Mouse (Mus musculus) forebrain, embryonic 10.5 days (tissue): ENCODE measurements around the gene Kat5. TPM values are rescaled to one million over a fixed set of nuclear protein-coding genes. Genes with fewer than 3 reads are reported as not detected.

Source experiments
- DNase-seq: peaks from one replicate; pipeline ENCODE4 v3.0.0-alpha.2; 2017; ENCODE audit warnings: low spot score; ENCODE audit errors: extremely low spot score
- H3K27ac ChIP-seq: fragments of 300-500 bp; sonication (generic); 2 replicates; pipeline ENCODE4 v1.5.1; 2016; ENCODE audit warnings: mild to moderate bottlenecking
- H3K27me3 ChIP-seq: fragments of 300-500 bp; sonication (generic); 2 replicates; pipeline ENCODE4 v1.6.1; 2016; ENCODE audit warnings: mild to moderate bottlenecking; ENCODE audit not compliant: poor library complexity, severe bottlenecking
- H3K36me3 ChIP-seq: fragments of 300-500 bp; sonication (generic); replicated peaks from 2 replicates; pipeline ENCODE4 v1.6.1; 2016; ENCODE audit warnings: mild to moderate bottlenecking, moderate library complexity
- H3K4me1 ChIP-seq: fragments of 300-500 bp; sonication (generic); 2 replicates; pipeline ENCODE4 v1.6.1; 2016
- H3K4me3 ChIP-seq: fragments of 300-500 bp; sonication (generic); 2 replicates; pipeline ENCODE4 v1.5.1; 2016; ENCODE audit warnings: mild to moderate bottlenecking, moderate library complexity
- H3K9me3 ChIP-seq: fragments of 300-500 bp; sonication (generic); 2 replicates; pipeline ENCODE4 v1.6.1; 2016; ENCODE audit warnings: mild to moderate bottlenecking, moderate library complexity
- WGBS: fragments of 180-500 bp; shearing (Covaris S2); methylation state at CpG from one replicate; pipeline ENCODE4 v1.1.7; 2016; 5-methylcytosine and 5-hydroxymethylcytosine counted together
- polyA plus RNA-seq: library from polyadenylated mRNA; unstranded; fragments of >200 nt; fragmentation: Nextera tagmentation; extraction: Ambion mirVana; gene quantifications from 2 replicates; pipeline ENCODE4 v1.2.1, GENCODE M21; 2016

Gene Kat5
- polyA plus RNA-seq, 1 experiment from 2014 or later: 67.9 TPM

DNA sequence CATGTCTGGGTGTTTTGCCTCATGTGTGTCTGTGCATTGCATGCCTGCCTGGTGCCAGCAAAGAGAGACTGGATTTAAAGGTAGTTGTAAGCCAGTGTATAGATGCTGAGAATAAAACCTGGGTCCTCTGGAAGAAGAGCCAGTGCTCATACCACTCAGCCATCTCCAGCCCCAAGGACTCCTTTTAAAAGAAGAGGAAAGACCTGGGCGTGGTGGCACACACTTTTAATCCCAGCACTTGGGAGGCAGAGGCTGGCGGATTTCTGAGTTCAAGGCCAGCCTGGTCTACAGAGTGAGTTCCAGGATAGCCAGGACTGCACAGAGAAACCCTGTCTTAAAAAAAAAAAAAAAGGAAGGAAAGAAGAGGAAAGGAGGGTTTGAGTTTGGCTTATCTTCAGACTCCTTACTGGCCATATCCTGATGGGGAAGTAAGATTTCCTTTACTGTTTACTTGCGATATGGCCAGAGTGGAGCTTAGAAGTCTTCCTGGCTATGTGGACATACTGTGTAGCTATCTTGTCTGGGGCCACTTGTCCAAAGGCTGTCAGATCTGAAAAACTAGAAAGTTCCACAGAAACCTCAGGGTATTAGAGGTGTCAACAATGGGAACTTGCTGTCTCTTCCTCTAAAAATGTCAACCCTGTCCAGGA is 2.9 kb upstream of the Kat5 start:
- H3K27ac ChIP-seq: no peak overlapping the region
- no peak overlapping the region for H3K4me3 ChIP-seq
- peaks cover 12% of the 10 kb centered on the region for H3K36me3 ChIP-seq
- no peaks in the 10 kb centered on the region for H3K9me3 ChIP-seq
- H3K27me3 ChIP-seq: no peaks in the 10 kb centered on the region
- 74% methylated on average over 3 of the region's 3 CpGs for WGBS
- peaks cover 28% of the 10 kb centered on the region for H3K4me1 ChIP-seq
- no peak for DNase-seq

DNA sequence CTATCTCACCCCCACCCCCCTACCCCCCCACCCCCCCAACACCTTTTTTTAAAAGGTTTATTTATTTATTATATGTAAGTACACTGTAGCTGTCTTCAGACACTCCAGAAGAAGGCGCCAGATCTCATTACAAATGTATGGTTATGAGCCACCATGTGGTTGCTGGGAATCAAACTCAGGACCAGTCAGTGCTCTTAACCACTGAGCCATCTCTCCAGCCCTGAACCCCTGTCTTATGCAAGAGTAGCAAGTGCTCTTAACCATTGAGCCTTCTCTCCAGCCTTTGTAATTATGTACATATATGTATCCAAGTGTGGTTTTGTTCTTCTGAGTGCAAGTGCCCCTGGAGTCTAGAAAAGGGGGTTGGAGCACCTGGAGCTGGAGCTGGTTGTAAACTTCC is 1.9 kb upstream of the Kat5 start:
- Histone ChIP-seq H3K27me3 (no peaks in the 10 kb centered on the region), H3K36me3 (peaks cover 21% of the 10 kb centered on the region), H3K4me1 (peaks cover 28% of the 10 kb centered on the region), H3K9me3 (no peaks in the 10 kb centered on the region), H3K27ac (no peak overlapping the region), H3K4me3 (no peak overlapping the region)
- WGBS: 91% methylated on average over 1 of the region's 1 CpGs
- no peak for DNase-seq

DNA sequence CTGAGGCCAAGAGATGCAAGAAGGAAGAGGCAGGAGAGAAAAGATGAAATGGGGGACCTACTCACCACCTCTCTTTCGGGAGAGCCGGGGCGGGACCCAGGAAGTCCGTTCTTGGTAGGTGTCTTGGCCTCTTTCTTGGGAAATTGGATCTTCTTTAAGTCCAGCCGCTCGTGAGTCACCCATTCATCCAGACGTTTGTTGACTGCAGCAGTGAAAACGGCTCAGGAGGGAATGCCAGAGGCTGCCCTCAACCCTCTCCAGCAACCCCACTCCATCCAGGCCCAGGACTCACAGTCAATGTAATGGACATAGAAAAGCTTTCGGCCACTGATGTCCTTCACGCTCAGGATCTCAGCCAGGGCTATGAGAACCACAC is 878 bp downstream of the Kat5 start:
- H3K9me3 ChIP-seq: no peaks in the 10 kb centered on the region
- peak overlapping the region; percentile 99 for H3K27ac ChIP-seq
- H3K36me3 ChIP-seq: peaks cover 49% of the 10 kb centered on the region
- H3K4me3 ChIP-seq: peak overlapping the region; percentile 84
- no peak for DNase-seq
- peaks cover 31% of the 10 kb centered on the region for H3K4me1 ChIP-seq
- no peaks in the 10 kb centered on the region for H3K27me3 ChIP-seq
- 61% methylated on average over 10 of the region's 10 CpGs for WGBS

DNA sequence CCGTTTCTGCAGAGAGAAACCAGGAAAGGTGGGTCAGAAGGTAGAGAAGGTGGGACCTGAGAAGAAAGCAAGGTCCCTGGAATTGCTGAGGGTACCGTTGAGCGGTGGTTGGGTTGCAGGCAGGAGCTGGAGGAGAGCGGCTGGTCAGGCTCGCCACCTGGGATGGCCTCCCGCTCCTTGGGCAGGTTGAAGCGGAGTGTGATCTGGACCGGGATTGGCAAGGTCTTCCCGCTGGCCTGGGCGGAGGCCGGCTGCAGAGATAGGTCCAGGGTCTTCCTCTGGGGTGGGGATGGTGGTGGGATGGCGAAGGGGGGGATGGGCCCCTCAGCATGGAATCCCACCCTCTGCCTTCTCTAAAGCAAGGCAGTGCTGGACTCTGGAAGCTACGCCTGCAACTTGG is 1.3 kb downstream of the Kat5 start:
- Histone ChIP-seq H3K27me3 (no peaks in the 10 kb centered on the region), H3K4me3 (peak overlapping the region; percentile 84), H3K9me3 (no peaks in the 10 kb centered on the region), H3K27ac (peak overlapping the region; percentile 99), H3K4me1 (peaks cover 35% of the 10 kb centered on the region), H3K36me3 (peaks cover 53% of the 10 kb centered on the region)
- 96% methylated on average over 13 of the region's 13 CpGs for WGBS
- DNase-seq: no peak

DNA sequence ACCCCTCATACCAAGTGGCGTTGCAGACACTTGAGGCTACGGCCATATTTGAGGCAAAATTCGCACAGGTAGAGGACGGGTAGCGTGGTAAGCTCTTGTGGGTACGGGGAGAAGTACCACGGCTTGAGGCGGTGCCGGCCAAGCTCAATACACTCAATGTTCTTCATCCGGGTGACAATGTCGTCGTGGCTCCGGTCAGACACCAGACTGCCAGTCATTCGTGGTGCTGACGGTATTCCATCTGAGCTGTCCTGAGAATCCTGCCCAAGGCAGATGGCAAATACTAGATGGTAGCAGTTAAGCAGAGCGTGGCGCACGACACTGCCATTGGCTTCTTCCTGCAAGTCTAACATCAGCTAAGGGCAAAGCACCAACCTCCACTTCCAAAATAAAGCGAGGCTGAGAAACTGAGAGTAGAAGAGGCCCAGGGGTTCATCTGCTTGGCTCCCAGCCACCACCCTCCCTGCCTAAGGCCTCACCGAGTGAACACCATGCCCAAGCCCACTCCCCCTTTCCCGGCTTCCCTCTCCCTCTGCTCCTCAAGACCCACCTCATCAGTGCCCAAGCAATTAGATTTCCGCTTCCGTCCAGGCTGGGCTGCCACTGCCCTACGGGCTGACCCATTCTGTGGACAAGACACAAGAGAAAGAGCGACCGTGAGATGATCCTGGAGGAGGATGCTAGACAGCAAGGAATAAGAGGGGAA is 2.2 kb downstream of the Kat5 start:
- H3K27me3 ChIP-seq: no peaks in the 10 kb centered on the region
- WGBS: 95% methylated on average over 26 of the region's 26 CpGs
- H3K4me3 ChIP-seq: peak overlapping the region; percentile 84; the same call in 1 of the 2 replicates
- 0 out of 2 replicates have a peak overlapping the region, but pooled peaks have one; percentile 99 for H3K27ac ChIP-seq
- no peaks in the 10 kb centered on the region for H3K9me3 ChIP-seq
- DNase-seq: no peak
- peaks cover 62% of the 10 kb centered on the region for H3K36me3 ChIP-seq
- peaks cover 43% of the 10 kb centered on the region for H3K4me1 ChIP-seq

DNA sequence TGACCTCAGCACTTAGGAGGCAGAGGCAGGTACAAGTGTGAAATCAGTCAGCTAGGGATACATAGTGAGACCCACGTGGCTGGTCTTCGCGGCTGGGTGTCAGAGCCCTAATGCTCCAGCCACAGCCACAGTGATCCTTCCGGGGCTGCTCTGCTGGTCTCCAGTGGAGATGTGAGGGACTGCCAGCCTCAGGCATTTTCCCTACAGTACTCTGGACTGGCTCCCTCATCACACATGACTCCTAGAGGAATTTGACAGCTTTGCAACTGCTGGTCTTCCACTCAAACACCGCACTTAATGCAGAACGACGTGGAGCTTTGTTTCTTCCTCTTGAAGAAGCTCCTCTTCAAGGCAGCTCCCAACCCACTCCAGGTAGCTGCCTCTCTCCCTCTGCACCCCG is 3.8 kb downstream of the Kat5 start:
- peaks cover 66% of the 10 kb centered on the region for H3K36me3 ChIP-seq
- DNase-seq: no peak
- no peaks in the 10 kb centered on the region for H3K27me3 ChIP-seq
- peaks cover 53% of the 10 kb centered on the region for H3K4me1 ChIP-seq
- H3K9me3 ChIP-seq: no peaks in the 10 kb centered on the region
- no peak overlapping the region for H3K27ac ChIP-seq
- 0 out of 2 replicates have a peak overlapping the region, but pooled peaks have one; percentile 14 for H3K4me3 ChIP-seq
- 89% methylated on average over 8 of the region's 8 CpGs for WGBS

DNA sequence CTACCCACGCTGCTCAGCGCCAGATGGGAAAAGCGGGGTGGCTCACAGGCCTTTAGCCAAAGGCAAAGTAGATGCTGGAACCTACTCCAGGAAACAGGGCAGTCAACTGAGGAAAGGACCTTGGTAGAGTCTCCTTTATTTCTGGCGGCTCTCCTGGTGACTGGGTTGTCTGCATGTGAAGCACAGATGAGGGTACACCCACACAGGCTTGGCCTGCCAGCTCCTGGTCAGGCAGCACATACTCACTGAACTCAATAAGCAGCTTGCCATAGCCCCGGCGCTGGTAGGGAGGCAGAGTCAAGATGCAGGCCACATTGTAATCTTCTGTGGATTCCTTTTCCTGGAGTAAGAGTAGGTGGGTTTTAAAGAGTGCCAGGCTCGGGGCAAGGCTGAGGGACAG is 4.9 kb downstream of the Kat5 start:
- DNase-seq: no peak
- Histone ChIP-seq H3K27me3 (no peaks in the 10 kb centered on the region), H3K9me3 (no peaks in the 10 kb centered on the region), H3K4me3 (peak overlapping the region; percentile 14; the same call in 1 of the 2 replicates), H3K4me1 (peaks cover 43% of the 10 kb centered on the region), H3K36me3 (peaks cover 66% of the 10 kb centered on the region), H3K27ac (no peak overlapping the region)
- 88% methylated on average over 7 of the region's 7 CpGs for WGBS

DNA sequence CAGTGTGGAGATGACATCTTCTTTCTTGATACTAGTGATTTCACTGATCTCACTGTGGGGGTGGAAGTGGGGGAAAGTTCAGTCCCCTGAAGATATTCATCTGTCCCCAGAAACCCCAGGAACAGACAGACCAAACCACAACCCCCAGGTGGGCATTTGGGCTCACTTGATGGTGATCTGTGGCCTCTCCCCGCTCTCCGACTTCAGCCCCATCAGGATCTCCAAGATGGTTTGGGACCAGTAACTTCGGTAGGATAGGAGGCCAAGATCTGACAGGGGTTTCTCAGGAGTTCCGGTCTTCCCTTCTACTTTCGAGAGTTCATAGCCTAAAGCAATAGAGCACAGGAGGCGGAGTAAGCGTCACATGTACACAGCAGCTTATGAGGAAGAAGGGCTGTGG is 6.4 kb downstream of the Kat5 start:
- H3K4me1 ChIP-seq: peaks cover 33% of the 10 kb centered on the region
- no peaks in the 10 kb centered on the region for H3K9me3 ChIP-seq
- DNase-seq: no peak
- peaks cover 63% of the 10 kb centered on the region for H3K36me3 ChIP-seq
- H3K4me3 ChIP-seq: peak overlapping the region; percentile 100; the same call in 1 of the 2 replicates
- no peaks in the 10 kb centered on the region for H3K27me3 ChIP-seq
- H3K27ac ChIP-seq: no peak overlapping the region
- 96% methylated on average over 7 of the region's 7 CpGs for WGBS

DNA sequence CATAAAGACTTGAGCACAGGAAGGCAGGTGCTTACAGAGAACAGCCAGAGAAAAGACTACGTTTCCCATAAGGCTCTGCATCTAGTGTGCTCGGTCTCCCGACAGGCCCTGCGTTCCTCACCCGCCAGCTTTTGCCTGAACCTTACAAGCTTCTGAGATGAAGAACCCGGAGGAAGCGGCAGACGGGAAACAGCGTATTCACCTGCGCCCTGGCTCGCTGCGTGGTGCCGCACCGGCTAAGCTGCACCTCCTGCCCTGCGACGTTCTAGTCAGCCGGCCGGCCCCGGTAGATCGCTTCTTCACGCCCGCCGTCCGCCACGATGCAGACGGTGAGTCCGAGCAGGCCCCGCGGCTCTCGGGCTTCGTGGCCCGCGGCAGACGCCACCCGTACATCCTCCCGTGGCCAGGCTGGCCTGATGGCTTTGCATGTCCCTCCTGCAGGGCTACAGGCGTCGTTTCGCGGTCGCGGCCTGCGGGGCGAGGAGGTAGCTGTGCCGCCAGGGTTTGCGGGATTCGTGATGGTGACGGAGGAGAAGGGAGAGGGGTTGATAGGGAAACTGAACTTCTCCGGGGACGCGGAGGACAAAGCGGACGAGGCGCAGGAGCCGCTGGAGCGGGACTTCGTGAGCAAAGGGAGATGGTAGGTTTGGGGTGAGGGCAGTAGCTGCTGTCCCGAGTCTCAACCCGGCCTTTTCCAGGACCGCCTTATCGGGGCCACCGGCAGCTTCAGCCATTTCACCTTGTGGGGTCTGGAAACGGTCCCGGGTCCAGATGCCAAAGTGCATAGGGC is 8.1 kb downstream of the Kat5 start, which contains the start of gene Rnaseh2c:
Rnaseh2c (plus strand) TSS at position 122 of the 790 bp plus-strand sequence.
- DNase-seq: peak; percentile 80
- peak within 1 kb of the TSS; percentile 97 for H3K27ac ChIP-seq
- H3K27me3 ChIP-seq: no peaks in the 10 kb centered on the region
- WGBS: under 1% methylated on average over 64 of the region's 64 CpGs
- no peaks in the 10 kb centered on the region for H3K9me3 ChIP-seq
- H3K36me3 ChIP-seq: peaks cover 45% of the 10 kb centered on the region
- peak within 1 kb of the TSS; percentile 100 for H3K4me3 ChIP-seq
- H3K4me1 ChIP-seq: peaks cover 25% of the 10 kb centered on the region

DNA sequence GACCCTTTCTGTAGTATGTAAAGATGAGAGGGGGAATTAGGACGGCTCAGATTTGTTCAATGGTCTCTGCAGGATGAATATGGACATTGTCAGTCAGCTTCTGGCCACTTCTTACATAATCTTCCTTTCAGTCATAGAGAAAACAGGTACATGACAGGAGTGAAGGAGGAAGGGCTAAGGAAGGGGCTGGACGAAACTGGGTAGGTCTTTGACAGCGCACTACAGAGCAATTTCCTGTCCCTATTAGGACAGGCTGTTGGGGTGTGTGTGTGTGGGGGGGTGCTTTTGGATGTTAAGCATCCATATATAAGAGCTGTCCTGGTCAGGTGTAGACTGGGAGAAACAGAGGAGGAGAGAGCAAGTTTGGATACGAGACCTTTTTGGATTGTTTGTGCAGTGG is 10.8 kb downstream of the Kat5 start:
- no peak overlapping the region for H3K27ac ChIP-seq
- H3K9me3 ChIP-seq: no peaks in the 10 kb centered on the region
- DNase-seq: no peak
- peaks cover 18% of the 10 kb centered on the region for H3K36me3 ChIP-seq
- 81% methylated on average over 4 of the region's 4 CpGs for whole genome bisulfite sequencing
- H3K27me3 ChIP-seq: no peaks in the 10 kb centered on the region
- no peak overlapping the region for H3K4me3 ChIP-seq
- H3K4me1 ChIP-seq: peaks cover 22% of the 10 kb centered on the region

DNA sequence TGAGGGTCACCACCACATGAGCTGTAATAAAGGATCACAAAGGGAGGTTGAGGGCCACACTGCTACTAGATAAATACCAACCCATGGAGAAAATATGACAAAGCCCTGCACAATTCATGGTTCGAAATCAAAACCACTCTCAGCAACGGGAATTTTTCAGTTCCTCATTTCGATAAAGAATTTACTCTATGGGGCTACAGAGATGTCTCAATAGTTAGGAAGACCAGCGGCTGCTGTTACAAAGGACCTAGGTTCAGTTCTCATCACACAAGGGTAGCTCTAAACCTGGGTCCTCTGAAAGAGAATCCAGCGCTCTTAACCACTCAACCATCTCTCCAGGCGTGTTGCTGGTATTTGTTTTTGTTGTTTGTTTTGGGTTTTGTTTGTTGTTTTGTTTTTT is 18.1 kb downstream of the Kat5 start:
- DNase-seq: no peak

DNA sequence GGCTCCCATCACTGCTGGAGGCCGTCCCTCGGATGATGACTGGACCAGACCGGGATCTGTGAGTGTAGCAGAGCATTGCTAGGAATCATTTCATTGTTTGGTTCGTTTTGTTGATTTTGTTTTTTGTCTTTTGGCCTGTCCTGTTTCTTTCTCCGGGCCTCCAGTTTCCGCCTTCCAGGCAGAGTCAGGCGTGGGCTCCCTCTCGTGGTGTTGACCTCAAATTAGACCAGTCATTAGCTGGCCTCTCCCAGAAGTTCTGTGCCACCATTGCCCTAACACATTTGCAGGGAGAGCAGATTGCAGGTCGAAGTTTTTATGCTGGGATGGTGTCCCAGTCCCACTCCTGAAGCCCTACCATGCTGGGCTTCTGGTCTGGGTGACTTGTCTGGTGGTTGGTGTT is 20.9 kb downstream of the Kat5 start:
- no peaks in the 10 kb centered on the region for H3K9me3 ChIP-seq
- DNase-seq: no peak
- WGBS: 82% methylated on average over 9 of the region's 9 CpGs
- H3K27ac ChIP-seq: no peak overlapping the region
- no peaks in the 10 kb centered on the region for H3K36me3 ChIP-seq
- H3K4me1 ChIP-seq: no peaks in the 10 kb centered on the region
- no peak overlapping the region for H3K4me3 ChIP-seq
- no peaks in the 10 kb centered on the region for H3K27me3 ChIP-seq

More for the DNA sequence above, 18.1 kb downstream of the Kat5 start:
- no peaks in the 10 kb centered on the region for H3K9me3 ChIP-seq
- H3K4me1 ChIP-seq: no peaks in the 10 kb centered on the region
- WGBS: 90% methylated on average over 6 of the region's 6 CpGs
- H3K27ac ChIP-seq: no peak overlapping the region
- no peaks in the 10 kb centered on the region for H3K36me3 ChIP-seq
- no peak overlapping the region for H3K4me3 ChIP-seq
- no peaks in the 10 kb centered on the region for H3K27me3 ChIP-seq

DNA sequence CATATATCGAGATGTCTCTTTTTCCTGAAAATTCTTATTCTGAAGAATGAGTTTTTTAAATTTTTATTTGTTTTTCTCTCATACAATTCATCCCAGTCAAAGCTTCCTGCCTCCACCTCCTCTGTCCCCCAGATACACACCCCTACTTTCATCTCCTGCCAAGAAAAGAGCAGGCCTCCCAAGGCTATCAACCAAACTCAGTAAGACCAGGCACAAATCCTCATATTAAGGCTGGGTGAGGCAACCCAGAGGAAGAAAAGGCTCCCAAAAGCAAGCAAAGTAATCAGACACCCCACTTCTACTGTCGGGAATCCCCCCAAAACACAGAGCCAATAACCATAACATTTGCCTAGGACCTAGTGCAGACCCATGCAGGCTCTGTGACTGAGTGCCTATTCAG is 28.0 kb downstream of the Kat5 start:
- no peak for DNase-seq
- H3K36me3 ChIP-seq: no peaks in the 10 kb centered on the region
- 82% methylated on average over 2 of the region's 2 CpGs for WGBS
- no peak overlapping the region for H3K27ac ChIP-seq
- H3K4me3 ChIP-seq: no peak overlapping the region
- H3K9me3 ChIP-seq: no peaks in the 10 kb centered on the region
- no peaks in the 10 kb centered on the region for H3K27me3 ChIP-seq
- no peaks in the 10 kb centered on the region for H3K4me1 ChIP-seq
